Mouse (Mus musculus) forebrain, postnatal 0 days (tissue): Measurements from ENCODE around the gene Maz. TPM values are rescaled to one million over a fixed set of nuclear protein-coding genes. Genes with fewer than 3 reads are reported as not detected.
A peak's percentile ranks its signal among the peaks of the same experiment; 100 is the strongest.

Experiments
- ATAC-seq: fragments of 200-750 bp; cut with Nextera tagmentation; 2 replicates; pipeline ENCODE4 v1.8.0; 2017; ENCODE audit warnings: mild to moderate bottlenecking, moderate library complexity
- DNase-seq: peaks from one replicate; pipeline ENCODE4 v3.0.0-alpha.2; 2015
- H3K27ac ChIP-seq: fragments of 300-500 bp; sonication (generic); 2 replicates; pipeline ENCODE4 v1.5.1; 2014; ENCODE audit warnings: low read depth, mild to moderate bottlenecking, antibody characterized with exemption, low read length, moderate library complexity, mixed read lengths
- H3K27me3 ChIP-seq: fragments of 300-500 bp; sonication (generic); 2 replicates; pipeline ENCODE4 v1.6.1; 2014; ENCODE audit warnings: mild to moderate bottlenecking, low read length, mixed read lengths; ENCODE audit not compliant: insufficient read depth
- H3K36me3 ChIP-seq: fragments of 300-500 bp; sonication (generic); 2 replicates; pipeline ENCODE4 v1.6.1; 2014; ENCODE audit warnings: mild to moderate bottlenecking, moderate library complexity; ENCODE audit not compliant: insufficient read depth
- H3K4me1 ChIP-seq: fragments of 300-500 bp; sonication (generic); 2 replicates; pipeline ENCODE4 v1.6.1; 2014; ENCODE audit warnings: antibody characterized with exemption; ENCODE audit not compliant: insufficient read depth
- H3K4me2 ChIP-seq: fragments of 300-500 bp; sonication (generic); 2 replicates; pipeline ENCODE4 v1.6.1; 2014; ENCODE audit warnings: low read depth, mild to moderate bottlenecking, moderate library complexity
- H3K4me3 ChIP-seq: fragments of 300-500 bp; sonication (generic); 2 replicates; pipeline ENCODE4 v1.5.1; 2014; ENCODE audit warnings: low read depth, low read length, mixed read lengths
- H3K9ac ChIP-seq: fragments of 300-500 bp; sonication (generic); 2 replicates; pipeline ENCODE4 v1.6.1; 2014; ENCODE audit warnings: mild to moderate bottlenecking
- H3K9me3 ChIP-seq: fragments of 300-500 bp; sonication (generic); 2 replicates; pipeline ENCODE4 v1.6.1; 2016; ENCODE audit warnings: low read length
- CTCF ChIP-seq: sonication (generic); IDR thresholded peaks from 2 replicates; pipeline ENCODE4 v1.5.1; 2016; ENCODE audit warnings: antibody characterized with exemption, control low read depth, low read depth
- WGBS: fragments of 180-500 bp; shearing (Covaris S2); extraction: QIAGEN DNeasy Blood & Tissue Kit; methylation state at CpG from one replicate; pipeline ENCODE4 v1.1.7; 2014; 5-methylcytosine and 5-hydroxymethylcytosine counted together
- polyA plus RNA-seq: library from polyadenylated mRNA; unstranded; fragments of >200 nt; fragmentation: Nextera tagmentation; extraction: Ambion mirVana; gene quantifications from 2 replicates; pipeline ENCODE4 v1.2.1, GENCODE M21; 2015
- total RNA-seq: library from RNA; depleted of rRNA; stranded (reverse); fragments of >200 nt; gene quantifications from 2 replicates; pipeline ENCODE4 v1.2.3, GENCODE M21; 2014

Maz gene
- total and polyA plus RNA-seq, 2 experiments from 2014 or later, result 73.9 to 200 TPM

- peak overlapping the region; percentile 86 for H3K27ac ChIP-seq
- peak overlapping the region; percentile 88 for H3K4me2 ChIP-seq
- H3K9me3 ChIP-seq, result no peaks in the 10 kb centered on the region
- 32% methylated on average over 5 of the region's 5 CpGs for WGBS
- peaks cover 50% of the 10 kb centered on the region for H3K4me1 ChIP-seq
- 0 out of 2 replicates have a peak, but pooled peaks have one; percentile 0 for TF ChIP-seq CTCF
- H3K9ac ChIP-seq, result peak overlapping the region; percentile 71
- H3K4me3 ChIP-seq, result peak overlapping the region; percentile 46
- H3K36me3 ChIP-seq, result peaks cover 17% of the 10 kb centered on the region
- ATAC-seq (no peak), DNase-seq (peak; percentile 59)
- no peaks in the 10 kb centered on the region for H3K27me3 ChIP-seq
Observed at GRCm38 (mm10) chr7:127021563-127022527, 5.0 kb downstream of the Maz start.

- ATAC-seq (peak; percentile 30), DNase-seq (peak; percentile 73)
- peak within 1 kb of the TSS; percentile 71 for H3K9ac ChIP-seq
- peak within 1 kb of the TSS; percentile 46 for H3K4me3 ChIP-seq
- peak within 1 kb of the TSS; percentile 86 for H3K27ac ChIP-seq
- peaks cover 51% of the 10 kb centered on the region for H3K4me1 ChIP-seq
- TF ChIP-seq CTCF, result 0 out of 2 replicates have a peak, but pooled peaks have one; percentile 1
- WGBS, result 3% methylated on average over 34 of the region's 37 CpGs
- no peaks in the 10 kb centered on the region for H3K9me3 ChIP-seq
- peaks cover 17% of the 10 kb centered on the region for H3K36me3 ChIP-seq
- H3K27me3 ChIP-seq, result no peaks in the 10 kb centered on the region
- H3K4me2 ChIP-seq, result peak within 1 kb of the TSS; percentile 88
Observed at GRCm38 (mm10) chr7:127020901-127021562, 5.8 kb downstream of the Maz start, which contains the start of the genes Gm42742 and Prrt2. TSS of gene Gm42742 (minus strand) at chr7:127021097. TSS of gene Prrt2 (minus strand) at chr7:127021211.

GRCm38 (mm10) chr7:127020491-127020890 lies 6.3 kb downstream of the Maz start:
- Histone ChIP-seq H3K27ac (peak overlapping the region; percentile 86), H3K4me1 (peaks cover 56% of the 10 kb centered on the region), H3K4me2 (peak overlapping the region; percentile 88), H3K9me3 (no peaks in the 10 kb centered on the region), H3K4me3 (peak overlapping the region; percentile 46), H3K36me3 (peaks cover 17% of the 10 kb centered on the region), H3K9ac (peak overlapping the region; percentile 71), H3K27me3 (no peaks in the 10 kb centered on the region)
- DNase-seq, result no peak
- no peak for ATAC-seq
- no peak for TF ChIP-seq CTCF
- WGBS, result 12% methylated on average over 5 of the region's 5 CpGs

GRCm38 (mm10) chr7:127020031-127020430 lies 6.8 kb downstream of the Maz start:
- WGBS, result 40% methylated on average over 3 of the region's 3 CpGs
- no peak for TF ChIP-seq CTCF
- Histone ChIP-seq H3K9ac (peak overlapping the region; percentile 71), H3K36me3 (peaks cover 19% of the 10 kb centered on the region), H3K27me3 (no peaks in the 10 kb centered on the region), H3K4me3 (peak overlapping the region; percentile 46), H3K4me1 (peaks cover 56% of the 10 kb centered on the region), H3K4me2 (peak overlapping the region; percentile 88), H3K27ac (peak overlapping the region; percentile 86), H3K9me3 (no peaks in the 10 kb centered on the region)
- no peak for ATAC-seq
- DNase-seq, result peak; percentile 24

GRCm38 (mm10) chr7:127019306-127019960 lies 7.4 kb downstream of the Maz start:
- TF ChIP-seq CTCF, result no peak
- Histone ChIP-seq H3K27ac (peak overlapping the region; percentile 86; the same call in 1 of the 2 replicates), H3K9me3 (no peaks in the 10 kb centered on the region), H3K36me3 (peaks cover 23% of the 10 kb centered on the region), H3K27me3 (no peaks in the 10 kb centered on the region), H3K4me1 (peaks cover 53% of the 10 kb centered on the region), H3K9ac (peak overlapping the region; percentile 71), H3K4me2 (peak overlapping the region; percentile 88), H3K4me3 (peak overlapping the region; percentile 46)
- 73% methylated on average over 14 of the region's 14 CpGs for WGBS
- no peak for ATAC-seq
- DNase-seq, result no peak
